Mouse (Mus musculus): ENCODE results near the gene Syne2.

DNA sequence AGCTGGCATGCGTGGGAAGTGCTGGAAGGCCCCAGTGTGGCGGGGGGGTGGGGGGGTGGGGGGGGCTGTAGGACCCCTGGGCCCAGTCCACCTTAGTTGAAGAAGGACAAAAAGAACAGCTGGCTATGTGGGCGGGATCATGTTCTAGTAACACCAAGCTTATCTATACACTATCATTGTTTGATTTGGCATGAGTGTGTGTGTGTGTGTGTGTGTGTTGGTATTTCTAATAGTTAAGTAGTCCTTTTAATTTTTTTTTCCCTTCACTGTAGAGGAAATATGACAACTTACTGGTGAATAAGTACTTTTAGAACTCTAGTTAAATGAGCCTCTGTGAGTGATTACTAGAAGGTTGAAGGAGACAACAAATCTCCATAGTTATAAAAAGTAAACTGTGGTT, 230.0 kb downstream of the Syne2 start:
- no peak for TF ChIP-seq POLR2A (IDR thresholded peaks at IDR 0.05; ENCODE audit: borderline replicate concordance, extremely low read depth, low read depth, low read length)
- no peak for TF ChIP-seq CTCF (IDR thresholded peaks at IDR 0.05; ENCODE audit: insufficient read depth, low read length)
